Mouse (Mus musculus) CD4-positive, CD25-positive, alpha-beta regulatory T cell, adult 2 months (primary cell): Measurements from ENCODE around the gene Acsm5.
"Not testable (repeated sequence)": the region's sequence is repeated elsewhere in the genome, so short reads cannot be mapped to it uniquely, and the experiment has no call there.

Experiments used
- DNase-seq: peaks from one replicate; pipeline ENCODE4 v3.0.0-alpha.2; 2012; ENCODE audit warnings: low read depth, low spot score

Acsm5 gene

GRCm38 (mm10) chr7:119545572-119545971, 26.3 kb downstream of the Acsm5 start:
- DNase-seq, result no peak

- no peak for DNase-seq
These were observed 31.4 kb downstream of the Acsm5 start for GRCm38 (mm10) chr7:119550471-119551222.

DNA sequence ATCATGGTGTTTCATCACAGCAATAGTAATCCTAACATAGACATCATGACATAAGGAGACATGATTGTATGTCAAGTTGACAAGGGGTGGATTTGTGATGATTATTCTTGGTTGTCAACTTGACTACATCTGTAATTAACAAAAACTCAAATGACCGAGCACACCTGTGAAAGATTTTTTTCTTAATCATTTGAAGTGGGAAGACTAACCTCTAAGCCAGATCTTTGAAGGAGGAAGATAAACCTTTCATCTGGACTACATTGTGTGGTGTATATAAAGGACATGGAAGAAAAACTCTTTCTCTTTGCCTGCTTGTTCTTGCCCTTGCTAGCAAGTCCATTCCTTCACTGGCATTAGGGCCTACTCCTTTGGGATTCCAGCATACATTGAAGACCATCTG, 34.8 kb downstream of the Acsm5 start, which contains the start of gene Acsm2:
TSS of gene Acsm2 (plus strand) at position 301 of the 400 bp plus-strand sequence.
- no peak for DNase-seq

DNA sequence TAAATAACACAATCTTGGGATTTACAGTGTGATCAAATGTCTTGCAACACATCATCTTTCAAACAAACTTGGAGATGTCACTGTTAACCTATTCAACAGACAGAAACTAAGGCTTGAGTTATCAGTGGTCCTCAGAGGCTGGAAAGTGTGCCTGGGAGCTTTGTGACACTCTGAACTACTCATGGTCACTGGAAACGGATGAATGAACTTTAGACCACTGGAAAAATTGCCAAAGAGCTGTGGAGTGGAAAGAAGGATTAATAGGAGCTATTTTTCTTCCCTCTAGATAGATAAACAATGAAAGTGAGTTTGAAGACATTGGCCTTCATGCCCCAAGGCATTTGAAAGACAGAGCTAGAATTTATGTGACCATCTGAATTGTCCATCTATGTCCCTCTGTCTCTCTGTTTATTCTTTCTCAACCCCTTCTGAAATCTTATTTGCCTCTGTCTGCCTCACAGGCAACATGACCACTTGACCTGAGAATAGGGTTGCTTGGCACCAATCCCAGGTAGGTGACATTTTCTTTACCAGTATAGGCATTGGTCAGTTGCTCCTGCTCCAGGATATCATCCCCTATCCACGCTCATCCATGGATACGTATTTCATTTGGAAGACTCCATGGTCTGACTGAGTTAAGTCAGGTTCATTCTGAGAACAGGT, 40.7 kb downstream of the Acsm5 start:
- no peak for DNase-seq

GRCm38 (mm10) chr7:119560452-119560835, 41.2 kb downstream of the Acsm5 start:
- DNase-seq, result no peak

DNA sequence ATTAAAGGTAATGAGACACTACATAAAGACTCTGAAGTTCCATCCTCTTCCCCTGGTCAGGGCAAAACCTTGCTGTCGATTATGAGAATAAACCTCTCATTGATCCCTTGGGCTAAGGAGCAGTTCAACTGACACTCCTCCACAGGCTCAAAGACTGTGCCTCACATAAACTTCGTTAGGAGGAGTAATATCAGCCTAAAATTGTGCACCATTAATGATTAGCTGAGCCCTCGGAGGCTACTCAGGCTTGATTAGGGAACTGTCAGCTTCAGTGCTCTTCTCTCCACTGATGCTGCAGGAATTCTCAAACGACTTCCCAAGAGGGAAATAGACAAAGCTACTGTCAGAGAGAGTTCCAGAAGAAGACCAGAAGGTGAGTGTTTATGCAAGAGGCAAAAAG, 42.2 kb downstream of the Acsm5 start:
- DNase-seq, result no peak

DNA sequence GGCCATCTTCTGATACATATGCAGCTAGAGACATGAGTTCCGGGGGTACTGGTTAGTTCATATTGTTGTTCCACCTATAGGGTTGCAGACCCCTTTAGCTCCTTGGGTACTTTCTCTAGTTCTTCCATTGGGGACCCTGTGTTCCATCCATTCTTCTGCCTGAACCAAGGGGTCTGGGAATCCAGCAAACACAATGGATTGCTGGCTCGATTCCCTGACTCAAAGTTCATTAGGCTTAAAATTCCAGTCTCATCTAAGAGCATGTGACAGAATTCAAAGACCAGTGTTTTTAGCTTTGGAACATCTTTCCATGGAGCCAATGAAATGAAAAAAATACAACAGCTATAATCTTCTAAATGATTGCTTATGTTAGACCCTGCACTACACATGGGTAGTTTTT, 43.2 kb downstream of the Acsm5 start:
- DNase-seq, result not testable (repeated sequence)

- no peak for DNase-seq
These were observed 75.4 kb downstream of the Acsm5 start for GRCm38 (mm10) chr7:119594530-119595107.
